Mouse (Mus musculus) embryonic fibroblast, embryonic 13.5 days (primary cell): ENCODE data around the gene Enthd1. TPM values are rescaled to one million over a fixed set of nuclear protein-coding genes. Genes with fewer than 3 reads are reported as not detected.

Source experiments
- H3K27ac ChIP-seq: 2 replicates; pipeline ENCODE4 v1.5.1; 2012; ENCODE audit warnings: low read length, control low read depth, inconsistent platforms; ENCODE audit not compliant: insufficient read depth
- H3K4me1 ChIP-seq: 2 replicates; pipeline ENCODE4 v1.6.1; 2011; ENCODE audit warnings: low read length; ENCODE audit not compliant: control insufficient read depth, insufficient read depth
- H3K4me3 ChIP-seq: 2 replicates; pipeline ENCODE4 v1.5.1; 2011; ENCODE audit warnings: mild to moderate bottlenecking, control low read depth, low read length; ENCODE audit not compliant: insufficient read depth
- CTCF ChIP-seq: IDR thresholded peaks from 2 replicates; pipeline ENCODE4 v1.5.1; 2011; ENCODE audit warnings: mild to moderate bottlenecking, control low read depth, low read length, moderate library complexity, borderline replicate concordance; ENCODE audit not compliant: insufficient read depth
- POLR2A ChIP-seq: IDR thresholded peaks from 2 replicates; pipeline ENCODE4 v1.6.1; 2011; ENCODE audit warnings: low read depth, mild to moderate bottlenecking, control low read depth, low read length, moderate library complexity
- polyA plus RNA-seq: library from polyadenylated mRNA; stranded (reverse); fragments of >200 nt; gene quantifications from 2 replicates; pipeline ENCODE4 v1.2.4, GENCODE M21; 2011; ENCODE audit warnings: low read depth; ENCODE audit not compliant: missing spikeins, insufficient read length

The Enthd1 gene
- not detected in 2 replicates for polyA plus RNA-seq

DNA sequence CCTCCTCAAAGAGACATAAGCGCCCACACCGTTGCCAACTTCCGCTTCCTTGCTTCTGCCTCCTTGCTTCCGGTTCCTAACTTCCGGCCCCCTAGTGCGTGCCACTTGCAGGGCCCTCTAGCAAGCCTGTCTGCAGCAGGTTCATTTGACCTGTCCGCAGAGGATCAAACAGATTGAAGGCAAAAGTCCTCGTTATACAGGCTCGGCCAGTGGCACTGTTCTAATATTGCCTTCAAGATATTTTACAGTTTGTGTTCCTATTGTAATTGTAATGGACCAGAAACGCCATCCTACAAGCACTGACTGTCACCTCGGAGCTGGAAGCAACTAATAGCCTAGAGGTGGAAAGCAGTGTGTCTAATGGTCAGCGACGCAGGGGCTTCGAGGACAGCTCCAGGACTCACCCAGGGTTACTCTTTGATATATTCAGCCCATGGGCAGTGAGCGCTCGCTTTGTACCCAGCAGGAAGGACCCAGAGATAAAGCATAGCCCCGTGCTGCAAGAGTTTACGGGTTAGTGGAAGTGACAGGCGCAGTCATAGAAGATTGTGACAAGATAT lies at the start of gene Enthd1:
Enthd1 (minus strand) TSS at position 51 of the 560 bp plus-strand sequence.
- Histone ChIP-seq H3K4me3 (no peak within 1 kb of the TSS), H3K4me1 (peaks cover 13% of the 10 kb centered on the region), H3K27ac (no peak within 1 kb of the TSS)
- TF ChIP-seq CTCF (no peak), POLR2A (no peak)

DNA sequence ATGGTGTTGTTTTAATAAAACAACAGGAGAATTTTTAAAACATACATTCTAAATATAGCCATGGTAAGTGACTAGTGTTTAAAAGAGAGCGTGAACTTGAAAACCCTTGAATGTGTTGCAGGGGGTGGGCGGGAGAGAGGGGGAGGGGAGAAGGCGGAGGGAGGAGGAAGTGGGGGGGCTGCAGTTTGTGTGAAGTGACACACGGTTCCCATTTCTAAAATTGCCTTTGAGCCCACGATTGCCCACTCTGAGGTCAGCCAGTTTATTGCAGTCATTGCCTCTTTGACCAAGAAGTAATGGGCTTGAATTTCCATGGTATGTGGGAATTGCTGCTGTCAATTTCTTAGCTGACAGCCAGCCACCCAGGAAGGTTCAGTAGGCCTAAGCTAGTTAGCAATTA lies 48.9 kb upstream of the Enthd1 start:
- Histone ChIP-seq H3K27ac (no peak overlapping the region), H3K4me3 (no peak overlapping the region), H3K4me1 (0 out of 2 replicates have a peak, but pooled peaks cover 2% of the 10 kb centered on the region)
- TF ChIP-seq CTCF = no peak
- no peak for TF ChIP-seq POLR2A

DNA sequence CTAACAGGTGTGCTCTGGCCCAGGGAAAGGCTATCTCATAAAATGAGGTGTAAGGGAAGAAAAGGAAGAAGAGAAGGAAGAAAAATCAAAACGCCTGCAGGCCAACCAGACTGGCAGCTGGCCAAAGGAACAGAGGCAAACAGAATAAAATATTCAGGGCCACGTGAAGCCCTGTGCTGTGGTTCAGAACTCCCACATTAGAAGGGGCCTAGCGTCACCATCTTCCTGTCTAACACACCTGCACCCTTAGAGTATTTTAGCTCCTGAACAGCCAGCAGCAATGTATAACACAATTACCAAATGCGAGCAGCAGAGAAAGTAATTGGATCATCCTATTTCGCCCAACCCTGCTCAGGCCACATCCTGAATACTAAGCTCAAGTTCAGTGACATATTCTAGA lies 46.5 kb upstream of the Enthd1 start:
- H3K27ac ChIP-seq = no peak overlapping the region
- H3K4me1 ChIP-seq = 0 out of 2 replicates have a peak, but pooled peaks cover 2% of the 10 kb centered on the region
- TF ChIP-seq POLR2A (no peak), CTCF (no peak)
- H3K4me3 ChIP-seq = no peak overlapping the region

DNA sequence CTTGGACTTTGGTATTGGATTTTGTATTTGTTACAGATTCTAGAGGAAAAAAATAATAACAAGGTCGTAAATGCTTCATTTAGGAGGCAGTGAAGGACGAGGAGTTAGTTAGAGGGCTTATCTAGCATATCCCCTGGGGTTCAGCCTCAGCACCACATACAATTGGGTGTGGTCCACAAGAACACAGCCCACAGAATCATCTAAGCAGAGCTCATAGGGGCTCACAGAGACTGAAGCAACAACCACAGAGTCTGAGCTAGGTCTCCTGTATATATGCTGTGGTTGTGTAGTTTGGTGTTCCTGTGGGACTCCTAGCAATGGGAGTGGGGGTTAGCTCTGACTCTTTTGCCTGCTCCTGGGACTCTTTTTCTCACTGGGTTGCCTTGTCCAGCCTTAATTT lies 45.4 kb upstream of the Enthd1 start:
- Histone ChIP-seq H3K27ac (no peak overlapping the region), H3K4me3 (no peak overlapping the region), H3K4me1 (no peaks in the 10 kb centered on the region)
- no peak for TF ChIP-seq POLR2A
- no peak for TF ChIP-seq CTCF

DNA sequence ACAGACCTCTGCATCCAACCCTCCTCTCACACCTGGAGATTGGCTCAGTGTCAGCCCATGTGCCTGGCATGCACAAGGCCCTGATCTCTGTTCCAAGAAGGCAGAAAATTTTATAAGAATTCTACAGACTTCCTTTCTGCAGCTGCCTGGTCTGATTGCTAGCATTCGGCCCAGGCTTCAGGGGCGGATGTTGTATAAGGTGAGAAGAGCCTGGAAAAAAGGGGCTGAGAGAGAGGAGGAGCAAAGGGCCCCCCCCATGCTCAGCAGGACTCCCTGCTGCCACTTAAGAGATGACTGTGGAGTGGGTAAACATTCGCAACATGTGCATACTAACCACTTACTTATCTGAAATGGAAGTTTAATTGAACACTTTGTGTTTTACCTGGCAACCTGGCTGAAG lies 43.0 kb upstream of the Enthd1 start:
- no peak for TF ChIP-seq POLR2A
- Histone ChIP-seq H3K4me3 (no peak overlapping the region), H3K27ac (no peak overlapping the region), H3K4me1 (no peaks in the 10 kb centered on the region)

DNA sequence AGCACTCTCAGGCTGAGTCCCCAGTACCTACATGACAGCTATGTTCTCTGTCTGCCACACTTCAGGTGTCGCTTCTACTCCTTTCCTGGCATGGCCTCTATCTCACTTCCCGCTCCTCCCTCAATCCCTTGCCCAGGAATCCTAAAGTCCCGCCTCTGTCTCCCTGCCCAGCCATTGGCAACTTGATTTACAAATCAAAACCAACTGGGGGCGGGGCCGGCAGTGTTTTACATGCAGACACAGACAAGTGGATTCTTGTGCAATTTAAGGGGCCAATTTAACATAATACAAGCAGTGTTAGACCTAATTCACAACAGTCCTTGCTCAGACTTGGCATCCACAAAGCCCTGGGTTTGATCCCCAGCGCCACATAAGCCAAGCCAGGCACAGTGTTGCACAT lies 39.1 kb upstream of the Enthd1 start:
- Histone ChIP-seq H3K27ac (no peak overlapping the region), H3K4me3 (no peak overlapping the region), H3K4me1 (no peaks in the 10 kb centered on the region)
- TF ChIP-seq POLR2A = no peak
- no peak for TF ChIP-seq CTCF

DNA sequence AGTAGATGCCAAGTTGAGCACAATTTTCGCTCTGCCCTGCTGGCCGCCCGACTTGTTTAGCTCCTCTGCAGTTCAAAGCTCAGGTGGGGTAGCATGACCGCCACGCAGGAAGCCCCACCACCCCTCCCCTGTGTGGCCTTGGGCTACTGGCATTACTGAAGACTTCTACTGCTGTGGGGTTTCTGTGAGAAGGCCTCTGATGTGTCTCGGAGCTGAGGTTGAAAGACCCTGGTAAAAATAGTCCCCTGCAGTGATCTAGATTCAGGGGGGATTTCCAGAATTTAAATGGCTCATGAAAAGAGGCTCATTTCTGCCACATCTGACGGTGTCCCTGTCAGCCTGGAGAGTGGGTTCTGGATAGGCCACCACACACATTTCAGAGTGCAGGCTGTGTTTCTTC lies 37.5 kb upstream of the Enthd1 start:
- H3K27ac ChIP-seq = no peak overlapping the region
- TF ChIP-seq POLR2A (no peak), CTCF (no peak)
- no peaks in the 10 kb centered on the region for H3K4me1 ChIP-seq
- no peak overlapping the region for H3K4me3 ChIP-seq

DNA sequence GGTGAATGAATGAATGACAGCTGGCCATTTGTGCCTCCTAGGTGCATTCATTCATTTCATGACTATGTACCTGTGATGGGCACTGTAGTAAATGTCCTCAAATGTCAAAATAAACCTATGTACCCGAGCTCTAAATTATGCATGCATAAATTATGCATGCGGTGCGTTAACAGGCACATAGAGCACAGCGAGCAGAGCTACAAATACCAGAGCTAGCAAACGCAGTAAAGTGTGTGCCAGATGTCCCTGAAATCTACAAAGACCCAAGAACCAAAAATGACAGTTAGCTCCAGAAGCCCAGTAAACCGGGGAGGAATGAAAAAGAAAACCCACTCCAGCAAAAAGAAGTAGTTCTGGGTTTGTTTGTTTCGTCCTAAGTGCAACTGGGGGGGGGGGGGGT lies 36.5 kb upstream of the Enthd1 start:
- no peaks in the 10 kb centered on the region for H3K4me1 ChIP-seq
- TF ChIP-seq CTCF = no peak
- TF ChIP-seq POLR2A = no peak
- H3K4me3 ChIP-seq = no peak overlapping the region
- no peak overlapping the region for H3K27ac ChIP-seq

DNA sequence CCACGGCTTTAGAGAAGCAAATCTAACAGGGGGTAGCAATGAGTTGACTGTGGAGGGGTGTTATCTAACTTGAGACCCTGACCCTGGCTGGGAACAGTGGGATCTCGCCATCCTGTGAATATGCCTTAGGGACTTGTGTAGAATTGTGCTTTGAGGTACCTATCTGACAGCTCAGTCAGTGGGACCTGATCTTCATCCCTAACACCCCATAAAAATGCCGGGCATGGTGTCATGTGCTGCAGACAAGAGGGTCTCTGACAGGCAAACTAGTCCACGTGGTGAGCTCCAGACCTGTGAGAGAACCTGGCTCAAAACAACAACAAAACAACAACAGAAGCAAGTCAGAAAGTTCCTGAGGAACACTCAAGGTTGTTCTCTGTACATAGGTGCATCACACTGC lies 34.9 kb upstream of the Enthd1 start:
- TF ChIP-seq CTCF (no peak), POLR2A (no peak)
- Histone ChIP-seq H3K4me1 (no peaks in the 10 kb centered on the region), H3K27ac (no peak overlapping the region), H3K4me3 (no peak overlapping the region)

DNA sequence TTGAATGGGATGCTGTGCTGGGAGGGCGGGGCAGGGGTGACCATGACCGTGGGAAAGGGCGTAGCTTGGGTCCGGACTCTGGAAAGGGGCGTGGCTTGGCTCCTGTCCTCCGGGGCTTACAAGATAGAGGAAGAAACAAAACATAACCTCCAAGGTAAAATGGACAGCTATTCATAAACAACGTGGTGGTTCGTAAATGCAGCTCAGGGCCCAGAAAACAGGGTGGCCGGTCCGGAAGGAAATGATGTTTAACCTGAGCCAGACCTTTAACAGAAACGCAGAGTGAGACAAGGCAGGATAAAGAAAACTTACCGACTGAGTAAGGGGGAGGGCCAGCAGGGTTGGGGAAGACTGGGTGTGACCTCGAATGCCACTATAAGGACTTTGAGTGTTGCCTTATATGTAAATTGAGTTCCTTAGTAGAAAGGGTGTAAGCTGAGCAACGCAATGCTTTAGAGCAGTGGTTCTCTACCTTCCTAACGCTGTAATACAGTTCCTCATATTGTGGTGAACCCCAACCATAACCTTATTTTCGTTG lies 34.3 kb upstream of the Enthd1 start:
- no peak overlapping the region for H3K27ac ChIP-seq
- TF ChIP-seq POLR2A (no peak), CTCF (no peak)

More for the DNA sequence above, 34.3 kb upstream of the Enthd1 start:
- H3K4me3 ChIP-seq = no peak overlapping the region
- no peaks in the 10 kb centered on the region for H3K4me1 ChIP-seq
